Mouse (Mus musculus) limb, embryonic 12.5 days (tissue): ENCODE measurements at regions not wholly inside any gene's neighbourhood (a gene's known extent, or its start where the extent isn't known, plus 50 kb on each side); places are given as distances from the start of the nearest gene placed in this dataset.
"Not testable (repeated sequence)": the region's sequence is repeated elsewhere in the genome, so short reads cannot be mapped to it uniquely, and the experiment has no call there.

Source experiments
- ATAC-seq: fragments of 200-750 bp; cut with Nextera tagmentation; 2 replicates; pipeline ENCODE4 v1.8.0; 2017; ENCODE audit warnings: low read depth, moderate TSS enrichment; ENCODE audit not compliant: insufficient number of reproducible peaks, insufficient read depth, low FRiP score, low TSS enrichment
- H3K27ac ChIP-seq: fragments of 300-500 bp; sonication (generic); 2 replicates; pipeline ENCODE4 v1.5.1; 2016; ENCODE audit warnings: mild to moderate bottlenecking, moderate library complexity
- H3K27me3 ChIP-seq: fragments of 300-500 bp; sonication (generic); 2 replicates; pipeline ENCODE4 v1.6.1; 2016; ENCODE audit warnings: mild to moderate bottlenecking, moderate library complexity
- H3K36me3 ChIP-seq: fragments of 300-500 bp; sonication (generic); 2 replicates; pipeline ENCODE4 v1.6.1; 2016; ENCODE audit warnings: mild to moderate bottlenecking, moderate library complexity
- H3K4me1 ChIP-seq: fragments of 300-500 bp; sonication (generic); replicated peaks from 2 replicates; pipeline ENCODE4 v1.6.1; 2016
- H3K4me2 ChIP-seq: fragments of 300-500 bp; sonication (generic); 2 replicates; pipeline ENCODE4 v1.6.1; 2016; ENCODE audit warnings: mild to moderate bottlenecking, moderate library complexity
- H3K4me3 ChIP-seq: fragments of 300-500 bp; sonication (generic); replicated peaks from 2 replicates; pipeline ENCODE4 v1.5.1; 2016; ENCODE audit warnings: mild to moderate bottlenecking
- H3K9ac ChIP-seq: fragments of 300-500 bp; sonication (generic); replicated peaks from 2 replicates; pipeline ENCODE4 v1.6.1; 2016; ENCODE audit warnings: mild to moderate bottlenecking, moderate library complexity
- H3K9me3 ChIP-seq: fragments of 300-500 bp; sonication (generic); 2 replicates; pipeline ENCODE4 v1.6.1; 2016; ENCODE audit warnings: mild to moderate bottlenecking, moderate library complexity
- WGBS: fragments of 180-500 bp; shearing (Covaris S2); methylation state at CpG from one replicate; pipeline ENCODE4 v1.1.7; 2016; 5-methylcytosine and 5-hydroxymethylcytosine counted together

DNA sequence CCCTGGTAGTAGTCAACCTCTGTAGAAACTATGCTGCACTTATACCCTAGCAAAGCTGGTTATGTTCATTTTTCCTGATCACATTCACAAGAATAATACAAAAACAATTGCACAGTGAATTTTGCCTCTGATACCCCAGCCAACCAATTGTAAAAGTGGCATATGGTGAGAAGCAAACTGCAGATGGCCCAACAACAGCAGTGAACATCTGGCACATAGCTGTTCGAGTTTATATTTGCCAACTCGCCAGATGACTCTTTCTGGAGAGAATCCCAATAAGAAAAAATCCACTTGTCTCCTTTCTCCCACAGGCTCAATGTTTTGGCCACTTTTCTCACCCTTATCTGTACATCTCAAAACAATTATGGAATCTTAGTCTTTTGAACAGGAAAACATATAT is 196.5 kb upstream of the Grik2 start:
- no peak overlapping the region for H3K4me2 ChIP-seq
- H3K4me3 ChIP-seq: no peak overlapping the region
- 66% methylated on average over 2 of the region's 2 CpGs for WGBS
- ATAC-seq: no peak
- no peak overlapping the region for H3K9ac ChIP-seq
- H3K36me3 ChIP-seq: no peaks in the 10 kb centered on the region
- no peaks in the 10 kb centered on the region for H3K27me3 ChIP-seq
- H3K27ac ChIP-seq: no peak overlapping the region
- H3K9me3 ChIP-seq: no peaks in the 10 kb centered on the region
- no peaks in the 10 kb centered on the region for H3K4me1 ChIP-seq

- Histone ChIP-seq H3K36me3 (no peaks in the 10 kb centered on the region), H3K4me2 (no peak overlapping the region), H3K4me1 (no peaks in the 10 kb centered on the region), H3K4me3 (no peak overlapping the region), H3K9ac (no peak overlapping the region), H3K9me3 (no peaks in the 10 kb centered on the region), H3K27me3 (no peaks in the 10 kb centered on the region), H3K27ac (no peak overlapping the region)
- ATAC-seq: no peak
Measured at GRCm38 (mm10) chr10:49952434-49952833, 163.9 kb upstream of the Grik2 start.

DNA sequence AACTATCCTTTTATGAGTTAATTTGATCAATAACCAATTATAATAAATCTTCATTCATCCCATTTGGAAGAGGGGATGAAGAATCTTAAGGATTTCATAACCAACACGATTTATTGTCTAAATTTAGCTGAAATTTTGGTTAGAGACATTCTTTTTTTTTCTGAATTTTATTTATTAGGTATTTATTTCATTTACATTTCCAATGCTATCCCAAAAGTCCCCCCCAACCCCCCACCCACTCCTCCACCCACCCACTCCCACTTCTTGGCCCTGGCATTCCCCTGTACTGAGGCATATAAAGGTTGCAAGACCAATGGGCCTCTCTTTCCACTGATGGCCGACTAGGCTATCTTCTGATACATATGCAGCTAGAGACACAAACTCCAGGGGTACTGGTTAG is 148.7 kb upstream of the Grik2 start:
- H3K27ac ChIP-seq, H3K4me1 ChIP-seq, H3K27me3 ChIP-seq, H3K4me2 ChIP-seq, H3K36me3 ChIP-seq, H3K9ac ChIP-seq, H3K4me3 ChIP-seq, H3K9me3 ChIP-seq: not testable (repeated sequence)
- 0 out of 2 replicates have a peak, but pooled peaks have one; percentile 47 for ATAC-seq
- 80% methylated on average over 2 of the region's 2 CpGs for WGBS

DNA sequence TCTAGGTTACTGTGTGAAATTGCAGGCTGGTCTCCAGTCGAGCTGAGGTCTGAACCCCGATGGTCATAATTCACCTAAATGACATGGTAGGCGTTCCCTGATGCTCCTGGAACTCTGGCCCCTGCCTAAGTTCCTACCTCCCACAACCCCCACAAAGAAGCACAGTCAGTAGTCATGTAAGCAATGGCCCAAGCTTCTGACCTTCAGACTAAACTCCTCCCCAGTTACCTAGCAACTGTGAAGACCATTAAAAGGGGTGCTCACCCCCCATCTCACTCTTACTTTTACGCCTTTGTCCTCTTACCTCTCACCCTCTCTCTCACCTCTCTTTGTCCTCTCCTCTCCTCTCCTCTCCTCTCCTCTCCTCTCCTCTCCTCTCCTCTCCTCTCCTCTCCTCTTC is 120.6 kb upstream of the Grik2 start:
- H3K4me3 ChIP-seq, H3K9ac ChIP-seq, H3K9me3 ChIP-seq, ATAC-seq, H3K36me3 ChIP-seq, H3K4me2 ChIP-seq, H3K27me3 ChIP-seq, H3K27ac ChIP-seq, H3K4me1 ChIP-seq: not testable (repeated sequence)
- 69% methylated on average over 4 of the region's 4 CpGs for WGBS

GRCm38 (mm10) chr10:49908126-49908525 is 119.6 kb upstream of the Grik2 start:
- not testable (repeated sequence) for H3K27ac ChIP-seq, H3K4me1 ChIP-seq, H3K27me3 ChIP-seq, H3K9ac ChIP-seq, H3K9me3 ChIP-seq, H3K4me2 ChIP-seq, ATAC-seq, H3K4me3 ChIP-seq, H3K36me3 ChIP-seq
- 77% methylated on average over 1 of the region's 1 CpGs for WGBS

DNA sequence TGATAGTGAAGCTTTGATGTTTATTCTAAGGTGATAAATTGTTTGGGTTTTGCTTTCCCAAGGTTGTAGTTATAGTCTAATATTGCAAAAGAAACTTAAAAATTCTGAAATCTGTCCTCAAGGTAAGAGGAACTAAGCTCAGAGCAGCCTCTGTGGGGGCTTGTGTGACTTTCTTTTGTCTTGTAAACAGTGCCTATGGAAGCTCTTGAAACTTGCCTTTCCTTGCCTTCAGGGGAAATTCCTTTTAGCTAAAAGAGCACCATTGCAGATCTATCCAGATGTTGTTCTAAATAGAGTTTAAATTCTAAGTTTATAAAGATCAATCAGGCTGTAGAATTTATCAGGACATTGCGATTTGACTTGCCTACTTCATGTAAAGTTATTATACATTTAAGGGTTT is 116.1 kb upstream of the Grik2 start:
- not testable (repeated sequence) for H3K27ac ChIP-seq, H3K9ac ChIP-seq, H3K27me3 ChIP-seq, H3K9me3 ChIP-seq, H3K4me1 ChIP-seq, H3K4me2 ChIP-seq, H3K36me3 ChIP-seq, ATAC-seq, H3K4me3 ChIP-seq
- WGBS: 76% methylated on average over 1 of the region's 1 CpGs

DNA sequence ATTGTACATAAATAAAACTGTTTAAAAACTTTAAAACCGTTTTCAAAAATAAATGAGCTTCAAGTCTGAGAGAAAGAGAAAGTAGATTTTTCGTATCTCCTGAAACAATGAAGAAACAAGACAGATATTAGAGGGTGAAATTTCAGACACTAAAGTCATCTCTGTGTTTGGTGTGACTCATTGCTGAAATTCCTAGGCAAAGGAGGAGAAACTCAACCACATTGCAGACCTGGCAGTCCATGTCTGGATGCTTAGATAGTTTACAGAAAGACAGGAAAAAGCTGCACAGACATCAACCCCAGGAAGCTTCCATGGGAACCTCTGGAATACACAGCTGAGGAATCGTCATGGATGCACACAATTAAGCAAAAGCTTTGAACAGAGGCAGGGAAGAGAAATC is 106.9 kb upstream of the Grik2 start:
- H3K4me2 ChIP-seq: no peak overlapping the region

DNA sequence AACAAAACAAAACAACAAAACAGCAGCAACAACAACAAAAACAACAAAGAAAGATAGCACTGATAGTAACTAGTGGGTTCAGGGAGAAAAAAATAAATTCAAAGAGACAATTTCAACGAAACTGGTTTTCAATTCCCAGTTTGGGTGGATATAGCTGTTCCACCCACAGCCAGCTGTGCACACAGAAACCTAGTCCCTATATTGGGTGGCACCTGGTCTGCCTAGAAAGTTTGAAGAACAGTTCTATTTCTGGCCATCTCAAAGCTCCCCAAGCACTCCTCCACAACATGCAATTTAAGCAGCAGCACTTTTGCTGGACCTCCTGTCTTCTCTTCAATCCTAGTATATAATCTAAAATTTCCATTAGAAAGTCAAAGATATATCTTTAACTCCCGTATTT is 95.5 kb upstream of the Grik2 start:
- Histone ChIP-seq H3K27ac (no peak overlapping the region), H3K27me3 (no peaks in the 10 kb centered on the region), H3K9ac (no peak overlapping the region), H3K36me3 (no peaks in the 10 kb centered on the region), H3K4me2 (no peak overlapping the region), H3K9me3 (no peaks in the 10 kb centered on the region), H3K4me3 (no peak overlapping the region), H3K4me1 (no peaks in the 10 kb centered on the region)
- 85% methylated on average over 2 of the region's 2 CpGs for WGBS
- ATAC-seq: no peak

More for the DNA sequence above, 106.9 kb upstream of the Grik2 start:
- H3K4me1 ChIP-seq: no peaks in the 10 kb centered on the region
- no peak overlapping the region for H3K9ac ChIP-seq
- H3K9me3 ChIP-seq: no peaks in the 10 kb centered on the region
- no peak overlapping the region for H3K4me3 ChIP-seq
- no peaks in the 10 kb centered on the region for H3K36me3 ChIP-seq
- no peaks in the 10 kb centered on the region for H3K27me3 ChIP-seq
- no peak for ATAC-seq
- 84% methylated on average over 3 of the region's 3 CpGs for WGBS
- H3K27ac ChIP-seq: no peak overlapping the region

DNA sequence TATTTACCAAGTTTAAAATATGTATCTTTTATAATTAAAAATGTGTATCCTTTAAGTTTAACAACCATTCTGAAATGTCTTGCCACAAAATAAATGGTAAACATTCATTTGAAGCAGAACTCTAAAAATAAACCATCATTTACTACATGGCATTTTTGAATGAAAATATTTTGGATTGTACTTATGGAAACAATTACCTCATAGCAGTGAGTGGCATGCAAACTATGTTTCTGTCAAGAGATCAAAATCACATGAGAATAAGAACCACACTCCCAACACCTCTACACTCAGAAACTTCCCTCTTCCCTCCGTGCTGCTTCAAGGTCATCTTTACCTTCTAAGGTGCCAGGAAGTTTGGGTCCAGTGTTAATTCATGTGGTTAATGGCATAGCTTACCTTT is 94.9 kb upstream of the Grik2 start:
- Histone ChIP-seq H3K4me3 (no peak overlapping the region), H3K27me3 (no peaks in the 10 kb centered on the region), H3K36me3 (no peaks in the 10 kb centered on the region), H3K27ac (no peak overlapping the region), H3K4me1 (no peaks in the 10 kb centered on the region), H3K4me2 (no peak overlapping the region), H3K9ac (no peak overlapping the region), H3K9me3 (no peaks in the 10 kb centered on the region)
- ATAC-seq: no peak
- WGBS: 74% methylated on average over 1 of the region's 1 CpGs

DNA sequence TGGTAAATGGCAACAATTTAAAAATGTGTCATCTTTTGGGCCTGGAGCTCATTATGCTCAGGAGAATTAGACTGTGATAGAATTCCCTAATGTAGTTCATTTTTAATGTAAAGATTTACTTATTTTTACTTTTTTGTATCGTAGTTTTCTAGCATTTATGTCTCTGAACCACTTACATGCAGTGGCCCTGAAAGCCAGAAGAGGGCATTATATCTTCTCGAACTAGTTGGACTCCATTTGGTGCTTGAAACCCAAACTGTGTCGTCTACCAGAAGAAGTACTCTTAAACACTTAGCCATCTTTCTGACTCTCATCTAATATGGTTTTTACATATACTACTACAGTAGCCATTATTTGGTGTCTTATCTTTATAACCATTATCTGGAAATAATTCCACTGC is 75.2 kb upstream of the Grik2 start:
- no peak overlapping the region for H3K4me3 ChIP-seq
- no peaks in the 10 kb centered on the region for H3K27me3 ChIP-seq
- ATAC-seq: no peak
- H3K9me3 ChIP-seq: no peaks in the 10 kb centered on the region
- H3K36me3 ChIP-seq: no peaks in the 10 kb centered on the region
- H3K4me2 ChIP-seq: no peak overlapping the region
- H3K27ac ChIP-seq: no peak overlapping the region
- 70% methylated on average over 3 of the region's 3 CpGs for WGBS
- no peaks in the 10 kb centered on the region for H3K4me1 ChIP-seq
- H3K9ac ChIP-seq: no peak overlapping the region

- Histone ChIP-seq H3K36me3 (no peaks in the 10 kb centered on the region), H3K27ac (no peak overlapping the region), H3K4me1 (no peaks in the 10 kb centered on the region), H3K27me3 (no peaks in the 10 kb centered on the region), H3K4me2 (no peak overlapping the region), H3K9me3 (no peaks in the 10 kb centered on the region), H3K9ac (no peak overlapping the region), H3K4me3 (no peak overlapping the region)
- ATAC-seq: no peak
- WGBS: 67% methylated on average over 2 of the region's 2 CpGs
Measured at GRCm38 (mm10) chr10:49847686-49848085, 59.1 kb upstream of the Grik2 start.

DNA sequence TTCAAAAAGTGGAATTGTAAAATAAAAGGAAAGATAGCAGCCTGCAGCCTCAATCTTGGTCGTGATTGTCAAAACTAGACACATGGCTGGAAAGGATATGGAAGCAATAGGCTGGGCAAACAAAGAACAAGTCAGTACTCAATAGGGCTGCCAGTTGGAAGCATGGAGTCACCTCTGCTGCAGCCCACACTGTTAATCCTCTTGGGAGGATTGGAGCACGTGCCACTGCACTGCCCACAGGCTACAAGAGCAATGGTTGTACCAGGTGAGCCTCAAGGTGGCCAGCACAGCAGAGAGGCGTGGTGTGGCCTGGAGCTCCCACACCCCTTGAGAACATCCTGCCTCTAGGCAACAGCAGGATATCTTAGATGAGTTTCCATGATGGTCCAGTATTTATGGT is 55.7 kb upstream of the Grik2 start:
- no peak overlapping the region for H3K4me2 ChIP-seq

More for the DNA sequence above, 55.7 kb upstream of the Grik2 start:
- H3K4me3 ChIP-seq: no peak overlapping the region
- ATAC-seq: no peak
- H3K27me3 ChIP-seq: no peaks in the 10 kb centered on the region
- 81% methylated on average over 3 of the region's 3 CpGs for WGBS
- no peak overlapping the region for H3K9ac ChIP-seq
- no peaks in the 10 kb centered on the region for H3K36me3 ChIP-seq
- no peaks in the 10 kb centered on the region for H3K9me3 ChIP-seq
- no peak overlapping the region for H3K27ac ChIP-seq
- no peaks in the 10 kb centered on the region for H3K4me1 ChIP-seq
